Mouse (Mus musculus) limb, embryonic 13.5 days (tissue): Measurements from ENCODE around the gene Sap30. TPM values are rescaled to one million over a fixed set of nuclear protein-coding genes. Genes with fewer than 3 reads are reported as not detected.
A peak's percentile ranks its signal among the peaks of the same experiment; 100 is the strongest.
"Not testable (repeated sequence)": the region's sequence is repeated elsewhere in the genome, so short reads cannot be mapped to it uniquely, and the experiment has no call there.

ENCODE experiments used
- ATAC-seq: fragments of 200-750 bp; cut with Nextera tagmentation; 2 replicates; pipeline ENCODE4 v1.8.0; 2017; ENCODE audit warnings: low read depth, moderate number of reproducible peaks, moderate TSS enrichment; ENCODE audit not compliant: low FRiP score
- H3K27ac ChIP-seq: fragments of 300-500 bp; sonication (generic); 2 replicates; pipeline ENCODE4 v1.5.1; 2015; ENCODE audit warnings: inconsistent platforms, mild to moderate bottlenecking, moderate library complexity
- H3K27me3 ChIP-seq: fragments of 300-500 bp; sonication (generic); 2 replicates; pipeline ENCODE4 v1.6.1; 2015; ENCODE audit warnings: mild to moderate bottlenecking, inconsistent platforms
- H3K36me3 ChIP-seq: fragments of 300-500 bp; sonication (generic); 2 replicates; pipeline ENCODE4 v1.6.1; 2015; ENCODE audit warnings: inconsistent platforms, mild to moderate bottlenecking, moderate library complexity
- H3K4me1 ChIP-seq: fragments of 300-500 bp; sonication (generic); 2 replicates; pipeline ENCODE4 v1.6.1; 2015; ENCODE audit warnings: inconsistent platforms
- H3K4me2 ChIP-seq: fragments of 300-500 bp; sonication (generic); replicated peaks from 2 replicates; pipeline ENCODE4 v1.6.1; 2015; ENCODE audit warnings: inconsistent platforms, mild to moderate bottlenecking, moderate library complexity
- H3K4me3 ChIP-seq: fragments of 300-500 bp; sonication (generic); 2 replicates; pipeline ENCODE4 v1.5.1; 2015; ENCODE audit warnings: moderate library complexity, mild to moderate bottlenecking, inconsistent platforms
- H3K9ac ChIP-seq: fragments of 300-500 bp; sonication (generic); 2 replicates; pipeline ENCODE4 v1.6.1; 2015; ENCODE audit warnings: mild to moderate bottlenecking, inconsistent platforms
- H3K9me3 ChIP-seq: fragments of 300-500 bp; sonication (generic); 2 replicates; pipeline ENCODE4 v1.6.1; 2016; ENCODE audit warnings: inconsistent platforms
- WGBS: fragments of 180-500 bp; shearing (Covaris S2); methylation state at CpG from one replicate; pipeline ENCODE4 v1.1.7; 2015; 5-methylcytosine and 5-hydroxymethylcytosine counted together
- polyA plus RNA-seq: library from polyadenylated mRNA; unstranded; fragments of >200 nt; fragmentation: Nextera tagmentation; extraction: Ambion mirVana; gene quantifications from 2 replicates; pipeline ENCODE4 v1.2.1, GENCODE M21; 2015

Gene Sap30
- 40.7 and 42.8 TPM in 2 replicates for polyA plus RNA-seq

GRCm38 (mm10) chr8:57487441-57488155 is at the start of gene Sap30:
Sap30 (minus strand) TSS chr8:57487860.
- H3K4me2 ChIP-seq = peak within 1 kb of the TSS; percentile 82
- peak within 1 kb of the TSS; percentile 94 for H3K9ac ChIP-seq
- H3K4me1 ChIP-seq = peaks cover 13% of the 10 kb centered on the region
- ATAC-seq = peak; percentile 97
- no peaks in the 10 kb centered on the region for H3K9me3 ChIP-seq
- peak within 1 kb of the TSS; percentile 87 for H3K4me3 ChIP-seq
- peak within 1 kb of the TSS; percentile 97 for H3K27ac ChIP-seq
- no peaks in the 10 kb centered on the region for H3K27me3 ChIP-seq
- H3K36me3 ChIP-seq = peaks cover 7% of the 10 kb centered on the region
- WGBS = under 1% methylated on average over 63 of the region's 66 CpGs

- H3K27me3 ChIP-seq = no peaks in the 10 kb centered on the region
- H3K4me2 ChIP-seq = no peak overlapping the region
- no peak overlapping the region for H3K4me3 ChIP-seq
- H3K27ac ChIP-seq = no peak overlapping the region
- ATAC-seq = no peak
- 94% methylated on average over 6 of the region's 6 CpGs for WGBS
- H3K36me3 ChIP-seq = peaks cover 33% of the 10 kb centered on the region
- H3K9me3 ChIP-seq = no peaks in the 10 kb centered on the region; the same call in 1 of the 2 replicates
- H3K4me1 ChIP-seq = no peaks in the 10 kb centered on the region
- no peak overlapping the region for H3K9ac ChIP-seq
These were observed 48.5 kb upstream of the Sap30 start for GRCm38 (mm10) chr8:57536167-57536566.

GRCm38 (mm10) chr8:57534495-57534894 is 46.8 kb upstream of the Sap30 start:
- Histone ChIP-seq H3K4me3 (no peak overlapping the region), H3K27me3 (no peaks in the 10 kb centered on the region), H3K4me2 (no peak overlapping the region), H3K4me1 (no peaks in the 10 kb centered on the region), H3K27ac (no peak overlapping the region), H3K9me3 (no peaks in the 10 kb centered on the region; the same call in 1 of the 2 replicates), H3K9ac (no peak overlapping the region), H3K36me3 (peaks cover 33% of the 10 kb centered on the region)
- WGBS = 42% methylated on average over 4 of the region's 4 CpGs
- ATAC-seq = 0 out of 2 replicates have a peak, but pooled peaks have one; percentile 16

DNA sequence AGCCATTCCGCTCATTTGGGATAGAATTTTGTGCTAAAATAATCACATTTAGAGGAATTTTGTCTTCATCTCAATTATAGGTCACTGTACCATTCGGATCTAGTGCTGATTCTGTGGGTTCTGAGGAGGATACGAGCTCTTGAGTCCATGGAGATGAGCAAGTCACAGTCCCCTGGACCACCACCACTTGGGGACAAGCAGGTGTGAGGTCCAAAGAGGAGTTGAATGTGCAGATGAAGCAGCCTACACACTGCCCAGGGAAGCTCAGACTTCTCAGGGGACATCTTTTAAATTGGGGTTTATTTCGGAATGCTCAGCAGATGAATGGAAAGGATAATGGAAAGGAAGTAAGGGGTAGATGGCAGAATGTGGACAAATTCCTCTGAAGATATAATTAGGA is 45.4 kb upstream of the Sap30 start:
- H3K9ac ChIP-seq = no peak overlapping the region
- no peak overlapping the region for H3K27ac ChIP-seq
- no peaks in the 10 kb centered on the region; the same call in 1 of the 2 replicates for H3K9me3 ChIP-seq
- H3K4me3 ChIP-seq = no peak overlapping the region
- H3K27me3 ChIP-seq = no peaks in the 10 kb centered on the region
- H3K4me1 ChIP-seq = no peaks in the 10 kb centered on the region
- H3K36me3 ChIP-seq = peaks cover 34% of the 10 kb centered on the region
- no peak overlapping the region for H3K4me2 ChIP-seq
- ATAC-seq = no peak
- WGBS = 92% methylated on average over 4 of the region's 4 CpGs

DNA sequence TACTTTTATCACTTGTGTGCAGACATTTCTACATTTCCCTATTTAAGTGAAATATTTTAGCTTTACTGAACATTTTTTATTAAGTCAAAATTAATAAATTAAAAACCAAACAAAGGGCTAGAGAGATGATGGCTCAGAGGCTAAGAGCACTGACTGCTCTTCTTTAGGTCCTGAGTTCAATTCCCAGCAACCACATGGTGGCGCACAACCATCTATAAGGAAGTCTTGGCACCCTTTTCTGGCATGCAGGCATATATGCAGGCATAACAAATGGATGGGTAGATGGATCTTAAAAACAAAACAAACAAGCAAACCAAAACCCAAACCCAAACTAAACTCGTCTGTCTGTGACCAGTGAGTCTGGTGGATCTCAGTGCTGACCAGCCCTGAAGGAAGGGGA is 44.6 kb upstream of the Sap30 start:
- no peaks in the 10 kb centered on the region for H3K27me3 ChIP-seq
- no peaks in the 10 kb centered on the region; the same call in 1 of the 2 replicates for H3K9me3 ChIP-seq
- H3K4me1 ChIP-seq = no peaks in the 10 kb centered on the region
- H3K4me3 ChIP-seq = no peak overlapping the region
- no peak overlapping the region for H3K9ac ChIP-seq
- H3K27ac ChIP-seq = no peak overlapping the region
- peaks cover 36% of the 10 kb centered on the region for H3K36me3 ChIP-seq
- ATAC-seq = no peak
- 67% methylated on average over 2 of the region's 2 CpGs for WGBS
- no peak overlapping the region for H3K4me2 ChIP-seq

DNA sequence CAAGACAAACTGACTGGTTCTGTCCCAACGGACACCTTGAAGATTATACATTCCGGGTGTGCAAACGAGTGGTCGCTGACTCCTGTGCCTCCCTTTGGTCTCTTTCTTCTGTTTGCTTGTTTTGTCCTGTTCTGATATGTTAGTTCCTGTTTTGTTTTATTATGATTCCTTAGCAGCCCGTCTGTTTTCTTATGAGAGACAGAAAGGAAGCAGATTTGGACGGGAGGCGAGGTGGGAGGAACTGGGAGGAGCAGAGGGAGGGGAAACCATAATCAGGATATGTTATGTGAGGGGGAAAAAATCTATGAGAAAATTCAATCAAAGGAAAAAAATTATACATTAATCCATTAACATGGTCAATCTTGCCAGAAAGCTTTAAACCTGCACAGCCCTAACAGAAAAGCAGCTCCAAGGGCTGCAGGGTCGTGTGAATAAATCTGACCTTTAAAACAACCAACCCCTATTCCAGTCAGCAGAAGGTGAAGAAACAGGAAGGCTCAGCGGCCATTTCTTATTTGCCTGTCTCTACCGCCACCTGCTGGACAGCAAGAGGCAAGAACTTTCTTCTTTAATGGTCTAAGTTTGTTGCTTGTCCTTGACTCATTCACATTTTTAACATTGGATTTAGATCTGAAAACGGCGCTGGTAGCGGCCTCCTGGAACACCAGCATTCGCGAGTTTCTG is 43.1 kb upstream of the Sap30 start:
- Histone ChIP-seq H3K36me3 (peaks cover 34% of the 10 kb centered on the region), H3K4me3 (no peak overlapping the region), H3K9ac (no peak overlapping the region), H3K27ac (no peak overlapping the region), H3K9me3 (no peaks in the 10 kb centered on the region; the same call in 1 of the 2 replicates), H3K4me1 (no peaks in the 10 kb centered on the region), H3K27me3 (no peaks in the 10 kb centered on the region), H3K4me2 (0 out of 2 replicates have a peak overlapping the region, but pooled peaks have one; percentile 3)
- 32% methylated on average over 15 of the region's 15 CpGs for WGBS
- no peak for ATAC-seq

GRCm38 (mm10) chr8:57530238-57530637 is 42.6 kb upstream of the Sap30 start:
- 91% methylated on average over 13 of the region's 13 CpGs for WGBS
- H3K9me3 ChIP-seq = no peaks in the 10 kb centered on the region; the same call in 1 of the 2 replicates
- H3K27me3 ChIP-seq = no peaks in the 10 kb centered on the region
- ATAC-seq = no peak
- no peak overlapping the region for H3K4me2 ChIP-seq
- peaks cover 29% of the 10 kb centered on the region for H3K36me3 ChIP-seq
- H3K4me1 ChIP-seq = no peaks in the 10 kb centered on the region
- no peak overlapping the region for H3K4me3 ChIP-seq
- H3K27ac ChIP-seq = no peak overlapping the region
- H3K9ac ChIP-seq = no peak overlapping the region

- H3K27ac ChIP-seq = no peak overlapping the region
- ATAC-seq = no peak
- H3K9ac ChIP-seq = no peak overlapping the region
- no peak overlapping the region for H3K4me2 ChIP-seq
- no peaks in the 10 kb centered on the region for H3K4me1 ChIP-seq
- 94% methylated on average over 1 of the region's 1 CpGs for WGBS
- H3K27me3 ChIP-seq = no peaks in the 10 kb centered on the region
- H3K36me3 ChIP-seq = peaks cover 22% of the 10 kb centered on the region
- H3K4me3 ChIP-seq = no peak overlapping the region
- H3K9me3 ChIP-seq = no peaks in the 10 kb centered on the region
These were observed 40.4 kb upstream of the Sap30 start for GRCm38 (mm10) chr8:57528036-57528435.

DNA sequence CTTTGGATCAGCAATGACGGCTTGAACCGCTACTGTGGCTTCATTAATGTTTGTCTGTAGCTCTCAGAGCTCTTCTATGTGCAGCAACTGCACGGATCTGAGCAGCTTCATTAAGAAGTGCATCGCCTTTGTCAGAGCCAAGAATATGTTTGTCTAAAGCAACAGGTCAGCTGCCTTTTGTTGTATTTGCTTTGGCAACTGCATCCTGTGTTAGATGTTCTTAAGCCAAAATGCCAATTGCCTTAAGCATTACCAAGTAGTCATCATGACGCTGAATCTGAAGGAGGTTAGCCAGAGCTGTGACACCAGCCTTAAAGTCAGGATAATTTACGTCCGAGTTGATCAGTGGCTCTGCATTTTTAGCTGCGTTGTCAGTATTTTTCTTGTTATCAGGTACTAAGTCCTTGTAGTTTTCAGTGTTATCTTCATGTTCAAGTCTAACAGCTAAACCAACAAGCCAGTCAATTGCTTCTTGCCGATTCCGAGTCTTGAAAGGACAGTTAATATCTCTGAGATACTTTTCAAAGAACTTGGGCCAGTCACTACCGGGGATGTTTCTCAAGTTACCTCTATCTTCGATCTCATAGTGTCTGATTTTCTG is 32.6 kb upstream of the Sap30 start:
- Histone ChIP-seq H3K9ac (no peak overlapping the region), H3K36me3 (peaks cover 34% of the 10 kb centered on the region), H3K4me2 (no peak overlapping the region), H3K9me3 (no peaks in the 10 kb centered on the region), H3K4me3 (no peak overlapping the region), H3K4me1 (no peaks in the 10 kb centered on the region), H3K27me3 (no peaks in the 10 kb centered on the region), H3K27ac (no peak overlapping the region)
- WGBS = 87% methylated on average over 12 of the region's 12 CpGs
- ATAC-seq = no peak

- Histone ChIP-seq H3K27me3 (no peaks in the 10 kb centered on the region), H3K9me3 (no peaks in the 10 kb centered on the region), H3K9ac (no peak overlapping the region), H3K4me3 (no peak overlapping the region), H3K4me1 (peaks cover 9% of the 10 kb centered on the region), H3K4me2 (no peak overlapping the region), H3K27ac (no peak overlapping the region), H3K36me3 (peaks cover 40% of the 10 kb centered on the region)
- ATAC-seq = no peak
- 91% methylated on average over 3 of the region's 3 CpGs for WGBS
These were observed 30.1 kb upstream of the Sap30 start for GRCm38 (mm10) chr8:57517723-57518122.

DNA sequence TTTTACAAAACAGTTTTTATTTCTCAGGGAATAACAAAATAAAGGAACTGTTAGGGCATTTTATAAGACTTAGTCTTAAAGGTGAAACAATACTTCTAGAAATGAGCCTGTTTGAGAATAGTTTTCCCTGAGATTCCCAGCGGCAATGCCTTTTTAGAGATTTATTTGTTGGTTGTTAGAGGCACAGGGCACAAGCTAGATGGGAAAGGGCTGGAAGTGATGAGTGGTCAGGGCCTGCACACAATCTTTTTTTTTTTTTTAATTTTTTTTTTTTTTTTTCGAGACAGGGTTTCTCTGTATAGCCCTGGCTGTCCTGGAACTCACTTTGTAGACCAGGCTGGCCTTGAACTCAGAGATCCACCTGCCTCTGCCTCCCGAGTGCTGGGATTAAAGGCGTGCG is 29.0 kb upstream of the Sap30 start:
- H3K9ac ChIP-seq, H3K27me3 ChIP-seq, H3K9me3 ChIP-seq, H3K4me1 ChIP-seq, H3K4me3 ChIP-seq, H3K27ac ChIP-seq, H3K4me2 ChIP-seq, ATAC-seq: not testable (repeated sequence)
- peaks cover 35% of the 10 kb centered on the region for H3K36me3 ChIP-seq
- WGBS = 92% methylated on average over 5 of the region's 5 CpGs

- Histone ChIP-seq H3K36me3 (peaks cover 30% of the 10 kb centered on the region), H3K9ac (peak overlapping the region; percentile 96), H3K4me3 (peak overlapping the region; percentile 59), H3K27ac (peak overlapping the region; percentile 100; the same call in 1 of the 2 replicates), H3K4me1 (peaks cover 13% of the 10 kb centered on the region), H3K4me2 (peak overlapping the region; percentile 70)
- H3K9me3 ChIP-seq, H3K27me3 ChIP-seq, ATAC-seq: not testable (repeated sequence)
- WGBS = 15% methylated on average over 10 of the region's 10 CpGs
These were observed 25.6 kb upstream of the Sap30 start for GRCm38 (mm10) chr8:57513178-57513661.
